Mouse (Mus musculus) lung, postnatal 0 days (tissue): ENCODE results near the gene Tcirg1.

Source experiments
- CTCF ChIP-seq: IDR thresholded peaks from 2 replicates; pipeline ENCODE4 v1.5.1; 2016; ENCODE audit warnings: antibody characterized with exemption, mild to moderate bottlenecking
- EP300 ChIP-seq: IDR thresholded peaks from 2 replicates; pipeline ENCODE4 v1.6.1; 2016; ENCODE audit warnings: antibody characterized with exemption, mild to moderate bottlenecking, control low read depth

- TF ChIP-seq CTCF (no peak), EP300 (no peak)
These were observed 17.8 kb downstream of the Tcirg1 start for GRCm38 (mm10) chr19:3889096-3889495.
